Comparison of ENCODE assay signal across 8 mouse cellular contexts in genomic region chr12:39493578-39494218, GRCm38 (mm10).
DNase-seq lines count a peak whose midpoint lies in the region; ATAC-seq lines count a peak whose summit lies in the region.

No protein-coding gene starts in this region.

- intact Hi-C loops in heart, postnatal 10 days (cut with DNase I): loop anchor here (2.0 to 10.0 kb wide), 3 partner anchors 441 to 1151 kb away; no protein-coding TSS in a partner anchor

- no peaks in the 10 kb centered on the region for H3K4me1 ChIP-seq in midbrain, embryonic 14.5 days (ENCODE audit: control insufficient read depth, insufficient read depth, low read length)
- H3K4me1 ChIP-seq in midbrain, embryonic 10.5 days: no peaks in the 10 kb centered on the region
- H3K4me1 ChIP-seq in liver, embryonic 12.5 days: no peaks in the 10 kb centered on the region

- DNase-seq in heart, postnatal 10 days: peak; percentile 14 to 31
- no peak for DNase-seq in heart, adult 11 months
- DNase-seq in midbrain, embryonic 14.5 days: peak; percentile 68
- DNase-seq in midbrain, embryonic 10.5 days (ENCODE audit: low spot score): no peak
- DNase-seq in retina, postnatal 1 day: peak; percentile 23
- no peak for DNase-seq in urinary bladder, postnatal 25 days (ENCODE audit: low spot score)

- H3K4me3 ChIP-seq in midbrain, embryonic 14.5 days (replicated peaks; ENCODE audit: low read depth, low read length): no peak overlapping the region
- H3K4me3 ChIP-seq in midbrain, embryonic 10.5 days: no peak overlapping the region
- H3K4me3 ChIP-seq in liver, embryonic 12.5 days: no peak overlapping the region

- WGBS in midbrain, embryonic 14.5 days: 83% methylated on average over 6 of the region's 6 CpGs
- 89% methylated on average over 6 of the region's 6 CpGs for WGBS in midbrain, embryonic 10.5 days
- 66% methylated on average over 6 of the region's 6 CpGs for WGBS in liver, embryonic 12.5 days (ENCODE audit: insufficient replicate concordance)

- no peaks in the 10 kb centered on the region for H3K36me3 ChIP-seq in midbrain, embryonic 14.5 days (ENCODE audit: control insufficient read depth, insufficient read depth, low read length)
- H3K36me3 ChIP-seq in midbrain, embryonic 10.5 days: no peaks in the 10 kb centered on the region
- H3K36me3 ChIP-seq in liver, embryonic 12.5 days: no peaks in the 10 kb centered on the region

- no peak overlapping the region for H3K9ac ChIP-seq in midbrain, embryonic 14.5 days (replicated peaks; ENCODE audit: low read length)
- no peak overlapping the region for H3K9ac ChIP-seq in liver, embryonic 12.5 days

- H3K27me3 ChIP-seq in midbrain, embryonic 14.5 days (ENCODE audit: control insufficient read depth, insufficient read depth, low read length): no peaks in the 10 kb centered on the region
- H3K27me3 ChIP-seq in midbrain, embryonic 10.5 days (ENCODE audit: low read depth, poor library complexity, severe bottlenecking): no peaks in the 10 kb centered on the region
- H3K27me3 ChIP-seq in liver, embryonic 12.5 days (replicated peaks): no peaks in the 10 kb centered on the region

- H3K9me3 ChIP-seq in midbrain, embryonic 14.5 days (ENCODE audit: control insufficient read depth, low read length): no peaks in the 10 kb centered on the region
- no peaks in the 10 kb centered on the region for H3K9me3 ChIP-seq in midbrain, embryonic 10.5 days (replicated peaks)
- no peaks in the 10 kb centered on the region for H3K9me3 ChIP-seq in liver, embryonic 12.5 days (replicated peaks)

- H3K27ac ChIP-seq in midbrain, embryonic 14.5 days (replicated peaks; ENCODE audit: low read depth, low read length): no peak overlapping the region
- H3K27ac ChIP-seq in midbrain, embryonic 10.5 days (replicated peaks): no peak overlapping the region
- H3K27ac ChIP-seq in liver, embryonic 12.5 days: no peak overlapping the region

- no peak for ATAC-seq in midbrain, embryonic 14.5 days (ENCODE audit: low FRiP score, low TSS enrichment)
- ATAC-seq in common myeloid progenitor, adult 5-6 weeks (replicated peaks; ENCODE audit: low read depth, poor library complexity, severe bottlenecking): peak; percentile 52; the same call in 1 of the 2 replicates
- ATAC-seq in liver, embryonic 12.5 days: no peak

- H3K4me2 ChIP-seq in midbrain, embryonic 14.5 days (ENCODE audit: low read length): no peak overlapping the region
- H3K4me2 ChIP-seq in liver, embryonic 12.5 days: no peak overlapping the region

Comparison
In these comparisons a context has a peak if more than half of its experiments do, and no peak if none do; other contexts are left out.
1. DNase-seq: peak in heart, postnatal 10 days (2 of 2), midbrain, embryonic 14.5 days (single experiment) and retina, postnatal 1 day (single experiment); none in heart, adult 11 months (single experiment), midbrain, embryonic 10.5 days (single experiment) and urinary bladder, postnatal 25 days (single experiment).